Mouse (Mus musculus) neural tube, postnatal 0 days (tissue): ENCODE data around the gene Olfr1438-ps1. TPM values are rescaled to one million over a fixed set of nuclear protein-coding genes. Genes with fewer than 3 reads are reported as not detected.

Experiments
- polyA plus RNA-seq: library from polyadenylated mRNA; unstranded; fragments of >200 nt; fragmentation: Nextera tagmentation; extraction: Ambion mirVana; gene quantifications from 2 replicates; pipeline ENCODE4 v1.2.1, GENCODE M21; 2015

The Olfr1438-ps1 gene
- not detected in 2 replicates for polyA plus RNA-seq

DNA sequence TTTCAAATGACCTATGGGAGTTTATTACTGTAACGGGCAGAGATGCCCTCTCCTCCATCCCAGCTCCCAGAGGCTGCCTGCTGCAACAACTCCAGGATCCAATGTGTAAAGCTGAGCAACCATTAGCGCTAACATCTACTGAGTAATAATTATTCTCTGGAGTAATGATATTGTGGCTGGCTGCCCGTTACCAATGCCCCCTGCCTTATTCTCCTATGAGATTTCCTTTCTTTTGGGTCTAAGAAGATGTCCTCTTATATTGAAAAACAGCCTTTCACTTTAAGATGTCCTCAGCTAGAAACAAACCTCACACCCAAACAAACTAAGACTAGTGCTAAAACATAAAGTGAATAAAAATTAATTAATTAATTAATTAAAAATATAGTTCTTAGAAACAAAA is at the start of gene Olfr1438-ps1:
Gene Olfr1438-ps1 (minus strand): TSS at position 101 of the 400 bp plus-strand sequence.

DNA sequence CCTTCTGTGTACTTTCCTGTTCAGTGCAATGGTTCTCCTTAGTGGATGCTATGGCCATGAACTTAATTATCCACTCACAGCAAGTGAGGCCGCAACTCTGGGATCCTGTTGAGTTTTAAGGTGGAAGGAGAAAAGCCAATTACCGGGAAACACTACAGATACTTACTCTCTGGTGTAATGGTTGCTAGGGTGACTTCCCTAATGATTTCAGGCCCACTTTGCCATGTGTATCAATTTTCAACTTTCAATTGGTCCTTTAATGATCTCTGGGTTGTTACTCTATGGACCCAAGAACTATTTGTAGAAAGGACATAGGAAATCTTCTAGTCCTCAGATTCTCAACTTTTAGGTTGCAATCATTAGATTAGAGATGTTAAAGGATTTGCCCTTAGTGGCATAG is 10.7 kb downstream of the Olfr1438-ps1 start, which contains the start of gene Olfr1437:
Gene Olfr1437 (minus strand): TSS at position 101 of the 400 bp plus-strand sequence.

DNA sequence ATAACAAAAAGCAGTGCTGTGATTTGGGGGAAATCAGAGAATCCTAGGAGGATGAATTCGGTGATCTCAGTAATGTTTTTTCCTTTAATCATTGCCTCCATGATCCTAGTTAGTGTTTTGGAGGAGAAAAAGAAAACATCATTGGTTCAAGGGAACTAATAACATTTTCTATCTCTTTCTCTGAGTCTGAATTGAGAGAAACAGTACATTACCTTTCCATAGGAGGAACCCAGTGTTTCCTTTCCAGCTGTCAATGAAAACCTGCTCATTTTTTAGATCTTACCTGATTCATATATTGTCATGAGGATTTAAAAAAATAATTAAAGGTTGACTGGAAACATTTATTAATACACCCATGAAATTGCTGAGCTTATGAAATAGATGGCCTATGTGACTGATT is 36.7 kb downstream of the Olfr1438-ps1 start, which contains the start of gene Olfr1436:
Gene Olfr1436 (minus strand): TSS at position 101 of the 400 bp plus-strand sequence.

DNA sequence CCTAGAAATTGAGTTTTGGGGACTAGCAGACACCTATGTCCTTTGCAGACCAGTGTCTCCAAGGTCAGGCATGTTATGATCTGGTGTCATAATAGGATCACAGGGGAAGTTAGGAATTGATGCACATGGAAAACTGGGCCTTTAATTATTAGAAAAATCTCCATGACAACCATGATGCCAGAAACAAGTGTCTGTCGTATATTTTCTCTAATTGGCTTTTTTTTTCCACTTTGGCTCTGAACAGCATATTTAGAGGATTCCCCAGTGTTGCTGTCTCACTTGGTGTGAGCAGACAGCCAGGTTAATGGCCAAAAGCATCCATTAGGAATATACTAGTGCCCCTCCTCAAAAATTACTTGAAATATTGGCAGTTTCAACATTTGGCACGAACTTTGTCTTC is 56.2 kb downstream of the Olfr1438-ps1 start, which contains the start of gene Olfr1434:
Gene Olfr1434 (plus strand): TSS at position 301 of the 400 bp plus-strand sequence.

Other genes with a start within 250 kb of the Olfr1438-ps1 start
- gene Olfr1426, start 243.9 kb downstream of the Olfr1438-ps1 start, polyA plus RNA-seq, result not detected in 2 replicates
- not detected in 2 replicates for gene Olfr1427, start 232.6 kb downstream of the Olfr1438-ps1 start, polyA plus RNA-seq
- not detected in 2 replicates for gene Olfr1428, start 220.0 kb downstream of the Olfr1438-ps1 start, polyA plus RNA-seq
- gene Olfr76, start 212.7 kb downstream of the Olfr1438-ps1 start, polyA plus RNA-seq, result not detected in 2 replicates
- gene Olfr1555-ps1, start 165.8 kb downstream of the Olfr1438-ps1 start, polyA plus RNA-seq, result not detected in 2 replicates
- not detected in 2 replicates for gene Olfr1431, start 135.3 kb downstream of the Olfr1438-ps1 start, polyA plus RNA-seq
- gene Olfr1432, start 103.3 kb downstream of the Olfr1438-ps1 start, polyA plus RNA-seq, result not detected in 2 replicates
- gene Olfr262, start 94.3 kb downstream of the Olfr1438-ps1 start, polyA plus RNA-seq, result not detected in 2 replicates
- not detected in 2 replicates for gene Olfr235, start 74.9 kb downstream of the Olfr1438-ps1 start, polyA plus RNA-seq
- not detected in 2 replicates for gene Olfr1434, start 56.1 kb downstream of the Olfr1438-ps1 start, polyA plus RNA-seq
- gene Olfr1436, start 36.8 kb downstream of the Olfr1438-ps1 start, polyA plus RNA-seq, result not detected in 2 replicates
- not detected in 2 replicates for gene Olfr1437, start 10.8 kb downstream of the Olfr1438-ps1 start, polyA plus RNA-seq
- gene Olfr1440, start 51.4 kb upstream of the Olfr1438-ps1 start, polyA plus RNA-seq, result not detected in 2 replicates
- gene Olfr1441, start 81.5 kb upstream of the Olfr1438-ps1 start, polyA plus RNA-seq, result not detected in 2 replicates
- 0.05 TPM in 1 of 2 replicates, not detected in the other for gene Pfpl, start 92.0 kb upstream of the Olfr1438-ps1 start, polyA plus RNA-seq
- gene Mpeg1, start 124.9 kb upstream of the Olfr1438-ps1 start, polyA plus RNA-seq, result 1.1 and 1.4 TPM in 2 replicates
- 26.2 and 30.4 TPM in 2 replicates for gene Dtx4, start 165.5 kb upstream of the Olfr1438-ps1 start, polyA plus RNA-seq
- gene Fam111a, start 209.8 kb upstream of the Olfr1438-ps1 start, polyA plus RNA-seq, result 3.4 and 3.5 TPM in 2 replicates